Mouse (Mus musculus): Measurements from ENCODE around the gene Wdr76. TPM values are rescaled to one million over a fixed set of nuclear protein-coding genes. Genes with fewer than 3 reads are reported as not detected.

Gene Wdr76
- polyA plus RNA-seq, 1 experiment: 4.8 TPM

DNA sequence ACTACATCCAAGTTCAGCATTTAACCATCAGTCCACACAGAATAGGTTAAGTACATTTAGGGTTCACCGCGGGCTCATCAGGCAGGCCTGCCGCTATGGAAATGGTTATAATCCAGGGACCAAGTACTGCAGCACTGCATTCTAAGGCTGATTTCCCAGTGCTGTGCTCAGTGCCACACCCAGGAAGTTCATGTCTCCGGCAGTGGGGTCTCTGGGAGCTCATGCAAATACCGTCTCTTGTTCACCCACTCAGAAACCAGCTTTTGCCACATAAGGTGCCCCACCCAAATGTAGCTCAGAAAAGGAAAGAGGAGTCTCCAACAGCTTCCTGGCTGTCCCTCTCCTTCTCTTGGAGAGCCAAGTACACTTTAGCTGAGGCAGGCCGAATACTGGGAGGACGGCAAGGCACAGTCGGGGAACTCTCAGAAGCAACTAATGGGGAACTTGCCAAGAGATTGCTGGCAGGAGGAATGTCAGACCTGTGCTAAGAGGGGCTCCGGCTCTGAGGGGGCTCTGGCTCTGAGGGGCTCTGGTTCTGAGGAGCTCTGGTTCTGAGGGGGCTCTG, 67.6 kb downstream of the Wdr76 start:
- TF ChIP-seq MYOD1 (IDR thresholded peaks at IDR 0.05; ENCODE audit: control insufficient read depth, insufficient read length, low read depth): no peak
- no peak for TF ChIP-seq MYOG (IDR thresholded peaks at IDR 0.05; ENCODE audit: control insufficient read depth, extremely low read depth, insufficient read length)
- TF ChIP-seq CTCF (IDR thresholded peaks at IDR 0.05; ENCODE audit: control insufficient read depth, insufficient read depth, insufficient read length): no peak
- no peak for TF ChIP-seq USF1 (IDR thresholded peaks at IDR 0.05; ENCODE audit: low read depth)
- TF ChIP-seq FOSL1 (IDR thresholded peaks at IDR 0.05; ENCODE audit: insufficient read depth, low read length, poor library complexity, severe bottlenecking): no peak
- TF ChIP-seq MAX (IDR thresholded peaks at IDR 0.05): no peak
- no peak for TF ChIP-seq CEBPB (IDR thresholded peaks at IDR 0.05; ENCODE audit: low read depth)
- no peaks in the 10 kb centered on the region for H3K27me3 ChIP-seq (ENCODE audit: control insufficient read depth, insufficient read depth, insufficient read length)
- H3K79me3 ChIP-seq (ENCODE audit: low read depth): no peaks in the 10 kb centered on the region
- no peaks in the 10 kb centered on the region for H3K36me3 ChIP-seq (ENCODE audit: control insufficient read depth, insufficient read depth)
- no peaks in the 10 kb centered on the region for H3K79me2 ChIP-seq (ENCODE audit: control insufficient read depth, insufficient read depth)
- H3K4me3 ChIP-seq (ENCODE audit: insufficient read depth, poor library complexity, severe bottlenecking): no peak overlapping the region
- no peak overlapping the region for H3ac ChIP-seq (ENCODE audit: control insufficient read depth, insufficient read length, low read depth)

DNA sequence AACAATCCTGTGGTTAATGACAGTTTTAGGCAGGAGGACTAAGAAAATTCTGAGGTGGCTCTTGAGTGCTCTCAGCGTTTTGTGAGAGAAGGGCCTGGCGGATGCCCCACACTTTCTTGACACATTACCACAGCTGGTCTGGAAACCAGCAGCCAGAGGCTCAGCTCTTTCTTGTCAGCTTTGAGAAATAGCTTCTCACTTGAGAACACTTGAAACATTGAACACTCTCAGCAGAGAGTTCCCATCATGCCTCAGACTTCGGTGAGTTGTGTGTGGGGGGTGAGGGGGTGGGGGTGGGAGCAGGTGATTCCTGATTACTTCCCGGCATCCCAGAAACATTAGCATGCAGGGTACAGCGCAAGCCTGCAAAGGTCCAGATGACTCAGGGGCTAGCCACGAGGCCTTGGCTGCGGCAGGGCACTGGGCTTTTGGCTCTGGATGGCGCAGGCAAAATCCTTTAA, 69.2 kb downstream of the Wdr76 start:
- Histone ChIP-seq H3K27me3 (ENCODE audit: control insufficient read depth, insufficient read depth, insufficient read length) (no peaks in the 10 kb centered on the region), H3K79me2 (ENCODE audit: control insufficient read depth, insufficient read depth) (no peaks in the 10 kb centered on the region), H3K79me3 (ENCODE audit: low read depth) (no peaks in the 10 kb centered on the region), H3K36me3 (ENCODE audit: control insufficient read depth, insufficient read depth) (no peaks in the 10 kb centered on the region), H3K4me3 (ENCODE audit: insufficient read depth, poor library complexity, severe bottlenecking) (no peak overlapping the region), H3ac (ENCODE audit: control insufficient read depth, insufficient read length, low read depth) (no peak overlapping the region)
- no peak for TF ChIP-seq FOSL1 (IDR thresholded peaks at IDR 0.05; ENCODE audit: insufficient read depth, low read length, poor library complexity, severe bottlenecking)
- TF ChIP-seq MYOD1 (IDR thresholded peaks at IDR 0.05; ENCODE audit: control insufficient read depth, insufficient read length, low read depth): peak; percentile 76

DNA sequence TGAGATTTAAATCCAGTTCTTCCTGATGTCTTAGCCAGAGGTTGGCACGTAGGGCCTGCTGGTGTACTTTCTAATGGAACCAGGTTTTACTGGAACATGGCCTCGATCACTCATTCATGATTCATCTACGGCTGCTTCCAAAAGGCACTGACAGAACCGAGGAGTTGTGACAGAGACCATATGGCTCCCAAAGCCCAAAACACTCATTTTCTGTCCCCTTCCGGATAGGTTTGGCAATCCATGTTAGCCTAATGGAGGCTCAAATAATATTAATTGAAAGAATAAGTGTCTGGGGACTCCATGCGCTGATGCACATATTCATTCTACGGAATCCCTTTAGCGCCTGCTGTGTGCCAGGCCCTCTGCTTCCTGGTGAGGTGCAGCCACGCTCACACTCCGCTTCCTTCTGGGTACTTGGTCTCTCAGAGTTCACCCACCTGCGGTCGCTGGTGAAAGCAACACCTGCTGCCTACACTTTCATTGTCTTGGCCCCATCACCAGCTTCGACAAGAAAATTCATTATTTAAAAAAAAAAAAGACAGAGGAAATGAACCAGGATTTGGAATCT, 76.4 kb downstream of the Wdr76 start:
- Histone ChIP-seq H3K27me3 (ENCODE audit: control insufficient read depth, insufficient read depth, insufficient read length) (no peaks in the 10 kb centered on the region), H3K79me3 (ENCODE audit: low read depth) (no peaks in the 10 kb centered on the region)

DNA sequence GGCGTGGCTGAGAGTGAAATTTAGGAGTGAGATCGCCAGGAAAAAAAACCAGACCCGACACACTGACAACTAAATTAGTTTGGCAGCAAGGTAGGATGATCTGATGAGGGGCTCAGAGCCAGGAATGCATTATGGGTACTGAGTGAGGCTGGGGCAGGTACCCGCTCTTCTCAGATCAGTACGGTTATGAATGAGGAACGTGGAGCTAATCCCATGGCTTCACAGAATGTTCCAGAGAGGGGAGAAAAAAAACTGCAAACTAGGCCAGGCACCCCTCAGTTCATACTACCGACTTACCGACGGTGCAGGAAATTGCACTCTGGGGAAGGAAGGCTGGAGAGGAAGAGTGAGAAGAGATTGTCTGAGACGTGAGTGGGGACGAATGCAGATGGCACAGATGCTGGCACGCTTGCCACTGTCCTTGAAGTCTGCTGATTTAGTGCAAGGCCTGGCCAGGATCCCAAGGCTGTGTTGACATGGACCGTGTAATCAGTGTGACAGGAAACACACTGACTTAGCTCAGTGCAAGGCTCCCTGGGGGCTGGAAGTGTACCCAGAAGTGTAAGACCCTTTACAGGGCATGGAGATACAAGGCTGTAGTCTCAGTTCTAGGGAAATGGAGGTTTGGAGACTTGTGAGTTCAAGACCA, 77.1 kb downstream of the Wdr76 start:
- Histone ChIP-seq H3K79me2 (ENCODE audit: control insufficient read depth, insufficient read depth) (no peaks in the 10 kb centered on the region), H3K27me3 (ENCODE audit: control insufficient read depth, insufficient read depth, insufficient read length) (no peaks in the 10 kb centered on the region), H3K79me3 (ENCODE audit: low read depth) (no peaks in the 10 kb centered on the region), H3ac (ENCODE audit: control insufficient read depth, insufficient read length, low read depth) (no peak overlapping the region), H3K36me3 (ENCODE audit: control insufficient read depth, insufficient read depth) (no peaks in the 10 kb centered on the region), H3K4me3 (ENCODE audit: insufficient read depth, poor library complexity, severe bottlenecking) (no peak overlapping the region)
- TF ChIP-seq CTCF (IDR thresholded peaks at IDR 0.05; ENCODE audit: control insufficient read depth, insufficient read depth, insufficient read length): no peak
- TF ChIP-seq MAX (IDR thresholded peaks at IDR 0.05): no peak
- TF ChIP-seq MYOG (IDR thresholded peaks at IDR 0.05; ENCODE audit: control insufficient read depth, extremely low read depth, insufficient read length): no peak
- TF ChIP-seq FOSL1 (IDR thresholded peaks at IDR 0.05; ENCODE audit: insufficient read depth, low read length, poor library complexity, severe bottlenecking): no peak
- TF ChIP-seq CEBPB (IDR thresholded peaks at IDR 0.05; ENCODE audit: low read depth): no peak
- no peak for TF ChIP-seq MYOD1 (IDR thresholded peaks at IDR 0.05; ENCODE audit: control insufficient read depth, insufficient read length, low read depth)
- no peak for TF ChIP-seq USF1 (IDR thresholded peaks at IDR 0.05; ENCODE audit: low read depth)

More for the DNA sequence above, 76.4 kb downstream of the Wdr76 start:
- no peak for TF ChIP-seq FOSL1 (IDR thresholded peaks at IDR 0.05; ENCODE audit: insufficient read depth, low read length, poor library complexity, severe bottlenecking)
- no peak for TF ChIP-seq CTCF (IDR thresholded peaks at IDR 0.05; ENCODE audit: control insufficient read depth, insufficient read depth, insufficient read length)
- no peak for TF ChIP-seq MYOD1 (IDR thresholded peaks at IDR 0.05; ENCODE audit: control insufficient read depth, insufficient read length, low read depth)
- TF ChIP-seq CEBPB (IDR thresholded peaks at IDR 0.05; ENCODE audit: low read depth): no peak
- TF ChIP-seq MYOG (IDR thresholded peaks at IDR 0.05; ENCODE audit: control insufficient read depth, extremely low read depth, insufficient read length): no peak
- no peak for TF ChIP-seq MAX (IDR thresholded peaks at IDR 0.05)
- no peak for TF ChIP-seq USF1 (IDR thresholded peaks at IDR 0.05; ENCODE audit: low read depth)
- no peaks in the 10 kb centered on the region for H3K36me3 ChIP-seq (ENCODE audit: control insufficient read depth, insufficient read depth)
- H3K4me3 ChIP-seq (ENCODE audit: insufficient read depth, poor library complexity, severe bottlenecking): no peak overlapping the region
- H3ac ChIP-seq (ENCODE audit: control insufficient read depth, insufficient read length, low read depth): no peak overlapping the region
- H3K79me2 ChIP-seq (ENCODE audit: control insufficient read depth, insufficient read depth): no peaks in the 10 kb centered on the region

DNA sequence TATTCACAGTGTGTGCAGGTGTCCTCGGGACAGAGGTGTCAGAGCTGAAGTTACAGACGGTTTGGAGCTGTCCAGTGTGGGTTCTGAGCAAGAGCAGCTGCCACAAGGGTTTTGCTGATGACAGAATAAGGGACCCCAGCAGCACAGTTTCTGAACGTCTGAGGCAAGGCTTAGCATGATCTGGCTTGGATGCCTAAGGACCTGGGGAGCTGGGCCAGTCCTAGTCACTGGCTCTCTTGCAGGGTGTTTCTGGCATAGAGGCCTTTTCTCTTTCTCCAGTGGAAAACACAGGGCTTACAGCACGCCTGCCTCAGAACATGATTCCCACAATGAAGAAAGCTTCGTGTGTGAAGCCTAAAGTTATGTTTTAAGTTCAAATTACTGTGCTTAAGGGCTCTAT, 78.2 kb downstream of the Wdr76 start:
- Histone ChIP-seq H3K27me3 (ENCODE audit: control insufficient read depth, insufficient read depth, insufficient read length) (no peaks in the 10 kb centered on the region), H3K36me3 (ENCODE audit: control insufficient read depth, insufficient read depth) (no peaks in the 10 kb centered on the region), H3ac (ENCODE audit: control insufficient read depth, insufficient read length, low read depth) (no peak overlapping the region), H3K4me3 (ENCODE audit: insufficient read depth, poor library complexity, severe bottlenecking) (no peak overlapping the region), H3K79me3 (ENCODE audit: low read depth) (no peaks in the 10 kb centered on the region), H3K79me2 (ENCODE audit: control insufficient read depth, insufficient read depth) (no peaks in the 10 kb centered on the region)
- TF ChIP-seq MYOG (IDR thresholded peaks at IDR 0.05; ENCODE audit: control insufficient read depth, extremely low read depth, insufficient read length) (no peak), CTCF (IDR thresholded peaks at IDR 0.05; ENCODE audit: control insufficient read depth, insufficient read depth, insufficient read length) (no peak), USF1 (IDR thresholded peaks at IDR 0.05; ENCODE audit: low read depth) (no peak), MYOD1 (IDR thresholded peaks at IDR 0.05; ENCODE audit: control insufficient read depth, insufficient read length, low read depth) (no peak), MAX (IDR thresholded peaks at IDR 0.05) (no peak), CEBPB (IDR thresholded peaks at IDR 0.05; ENCODE audit: low read depth) (no peak), FOSL1 (IDR thresholded peaks at IDR 0.05; ENCODE audit: insufficient read depth, low read length, poor library complexity, severe bottlenecking) (no peak)
